Mouse (Mus musculus) heart, adult 11 months (tissue): ENCODE results near the gene Fryl.

Experiments
- DNase-seq: peaks from one replicate; pipeline ENCODE4 v3.0.0; 2022

Gene Fryl

GRCm38 (mm10) chr5:73192870-73193576, 63.4 kb downstream of the Fryl start:
- DNase-seq, result no peak

- peak; percentile 94 for DNase-seq
Measured at GRCm38 (mm10) chr5:73191765-73192164, 64.7 kb downstream of the Fryl start.

- no peak for DNase-seq
Measured at GRCm38 (mm10) chr5:73190164-73190563, 66.3 kb downstream of the Fryl start.

GRCm38 (mm10) chr5:73189443-73190160, 66.8 kb downstream of the Fryl start:
- DNase-seq, result no peak

GRCm38 (mm10) chr5:73188576-73188975, 67.8 kb downstream of the Fryl start:
- no peak for DNase-seq

GRCm38 (mm10) chr5:73188164-73188563, 68.3 kb downstream of the Fryl start:
- DNase-seq, result no peak

GRCm38 (mm10) chr5:73186912-73187311, 69.5 kb downstream of the Fryl start:
- no peak for DNase-seq

GRCm38 (mm10) chr5:73185424-73185823, 71.0 kb downstream of the Fryl start:
- peak; percentile 71 for DNase-seq

GRCm38 (mm10) chr5:73182701-73183447, 73.5 kb downstream of the Fryl start:
- peak; percentile 72 for DNase-seq

GRCm38 (mm10) chr5:73182191-73182590, 74.2 kb downstream of the Fryl start:
- no peak for DNase-seq

GRCm38 (mm10) chr5:73176294-73176693, 80.1 kb downstream of the Fryl start:
- no peak for DNase-seq

- peak; percentile 64 for DNase-seq
Measured at GRCm38 (mm10) chr5:73175377-73176147, 80.9 kb downstream of the Fryl start.

GRCm38 (mm10) chr5:73171876-73172480, 84.4 kb downstream of the Fryl start:
- DNase-seq, result peak; percentile 78

- peak; percentile 83 for DNase-seq
Measured at GRCm38 (mm10) chr5:73171203-73171602, 85.2 kb downstream of the Fryl start.

GRCm38 (mm10) chr5:73168769-73169272, 87.6 kb downstream of the Fryl start:
- DNase-seq, result peak; percentile 93

GRCm38 (mm10) chr5:73167976-73168768, 88.2 kb downstream of the Fryl start:
- peak; percentile 91 for DNase-seq

GRCm38 (mm10) chr5:73163970-73164369, 92.4 kb downstream of the Fryl start:
- peak; percentile 84 for DNase-seq

- peak; percentile 80 for DNase-seq
Measured at GRCm38 (mm10) chr5:73162492-73162891, 93.9 kb downstream of the Fryl start.

GRCm38 (mm10) chr5:73160440-73160839, 96.0 kb downstream of the Fryl start:
- DNase-seq, result no peak

- DNase-seq, result no peak
Measured at GRCm38 (mm10) chr5:73157502-73157901, 98.9 kb downstream of the Fryl start.

- no peak for DNase-seq
Measured at GRCm38 (mm10) chr5:73157009-73157408, 99.4 kb downstream of the Fryl start.
